Mouse (Mus musculus): Measurements from ENCODE around the gene Slc8a2. TPM values are rescaled to one million over a fixed set of nuclear protein-coding genes. Genes with fewer than 3 reads are reported as not detected.

Slc8a2 gene
- 100 to 1,000 TPM; 335 to 349 TPM for total RNA-seq (2021)
- long read RNA-seq, experiment 1, full-length matches to known transcripts, result 1 of 3 reads
- long read RNA-seq, experiment 1, partial matches to known transcripts, result 0 of 3 reads
- long read RNA-seq, experiment 1, other reads (novel, unspliced or antisense), result 2 of 3 reads
- long read RNA-seq, experiment 2, partial matches to known transcripts, result 0 of 6 reads
- long read RNA-seq, experiment 2, other reads (novel, unspliced or antisense), result 6 of 6 reads

GRCm38 (mm10) chr7:16129421-16129845 is at the start of gene Slc8a2:
Gene Slc8a2, plus strand, starts transcription at chr7:16129826.
- peak; percentile 85 to 92 for DNase-seq (ENCODE audit: low spot score in 2 of 2)

DNA sequence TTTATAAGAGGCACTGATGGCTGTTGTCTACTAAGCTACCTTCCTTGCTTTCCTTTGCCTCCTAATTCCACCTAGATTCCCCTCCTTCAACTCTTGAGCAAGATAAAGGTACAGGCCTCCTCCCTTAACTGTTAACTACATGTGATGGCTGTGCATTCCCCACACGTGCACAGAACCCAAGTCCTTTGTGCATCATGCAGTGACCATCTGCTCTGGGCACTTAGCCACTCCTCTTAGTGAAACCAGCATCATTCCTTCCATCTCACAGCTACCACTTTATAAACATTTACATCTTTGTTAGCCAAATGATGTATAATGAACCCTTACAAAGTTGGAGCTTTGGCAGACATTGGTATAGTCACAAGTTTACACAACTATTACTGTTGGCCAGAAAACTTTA is 49.7 kb upstream of the Slc8a2 start:
- no peak for DNase-seq (ENCODE audit: low spot score in 2 of 2)

DNA sequence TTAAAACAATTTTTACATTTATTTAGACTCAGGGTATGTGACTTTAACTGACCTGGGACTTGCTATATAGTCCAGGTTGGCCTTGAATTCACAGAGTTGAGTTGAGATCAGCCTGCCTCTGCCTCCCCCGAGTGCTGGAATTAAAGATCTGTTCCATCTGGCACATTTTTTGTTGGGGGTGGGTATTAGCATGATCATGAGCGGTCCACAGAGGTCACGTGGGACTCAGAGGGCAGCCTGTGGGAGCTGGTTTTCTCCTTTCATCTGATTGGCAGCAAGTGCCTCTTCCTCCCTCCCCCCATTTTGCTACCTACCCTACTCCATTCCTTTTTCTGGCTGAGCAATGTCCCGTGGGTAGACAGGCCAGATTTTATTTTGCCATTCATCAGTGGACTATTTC is 49.0 kb upstream of the Slc8a2 start:
- DNase-seq (ENCODE audit: low spot score in 2 of 2), result no peak

DNA sequence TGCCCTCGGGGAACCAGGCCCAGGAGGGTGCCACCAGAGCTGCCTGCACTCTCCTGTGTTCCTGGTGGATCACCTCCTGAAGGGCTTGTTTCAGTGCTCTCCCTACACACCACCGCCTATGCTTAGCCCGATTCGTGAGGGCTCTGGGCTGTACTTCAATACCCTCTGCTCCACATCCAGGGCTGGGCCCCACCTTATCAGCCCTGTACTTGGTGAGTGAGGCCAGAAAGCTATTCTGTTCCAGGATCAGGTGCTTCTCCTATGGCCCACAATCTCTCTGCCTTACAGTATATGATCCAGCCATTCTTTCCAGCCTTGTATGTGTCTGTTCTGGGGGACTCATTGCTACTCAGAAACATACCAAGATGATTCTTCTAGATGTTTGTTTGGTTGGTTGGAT is 46.3 kb upstream of the Slc8a2 start:
- DNase-seq (ENCODE audit: low spot score in 2 of 2), result no peak

DNA sequence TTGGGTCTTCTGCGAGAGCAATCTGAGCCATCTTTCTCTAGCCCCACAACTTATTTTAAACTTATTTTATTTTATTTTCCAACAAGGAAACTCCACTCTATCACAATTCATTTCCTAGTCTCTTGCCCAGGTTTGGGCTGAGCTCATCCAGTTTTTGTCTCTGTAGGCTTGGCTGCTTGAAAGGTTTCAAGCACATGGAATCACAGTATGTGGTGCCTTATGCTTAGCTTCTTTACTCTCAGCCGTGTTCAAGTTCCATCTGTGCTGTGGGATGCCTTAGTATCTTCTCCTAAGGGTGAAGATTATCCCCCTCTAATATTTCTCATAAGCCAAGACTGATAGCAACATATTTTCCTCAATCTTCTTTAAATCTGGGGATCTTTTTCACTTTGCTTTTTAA is 42.0 kb upstream of the Slc8a2 start:
- no peak for DNase-seq (ENCODE audit: low spot score in 2 of 2)

- DNase-seq (ENCODE audit: low spot score in 2 of 2), result no peak
Observed at GRCm38 (mm10) chr7:16094592-16094991, 35.0 kb upstream of the Slc8a2 start.

DNA sequence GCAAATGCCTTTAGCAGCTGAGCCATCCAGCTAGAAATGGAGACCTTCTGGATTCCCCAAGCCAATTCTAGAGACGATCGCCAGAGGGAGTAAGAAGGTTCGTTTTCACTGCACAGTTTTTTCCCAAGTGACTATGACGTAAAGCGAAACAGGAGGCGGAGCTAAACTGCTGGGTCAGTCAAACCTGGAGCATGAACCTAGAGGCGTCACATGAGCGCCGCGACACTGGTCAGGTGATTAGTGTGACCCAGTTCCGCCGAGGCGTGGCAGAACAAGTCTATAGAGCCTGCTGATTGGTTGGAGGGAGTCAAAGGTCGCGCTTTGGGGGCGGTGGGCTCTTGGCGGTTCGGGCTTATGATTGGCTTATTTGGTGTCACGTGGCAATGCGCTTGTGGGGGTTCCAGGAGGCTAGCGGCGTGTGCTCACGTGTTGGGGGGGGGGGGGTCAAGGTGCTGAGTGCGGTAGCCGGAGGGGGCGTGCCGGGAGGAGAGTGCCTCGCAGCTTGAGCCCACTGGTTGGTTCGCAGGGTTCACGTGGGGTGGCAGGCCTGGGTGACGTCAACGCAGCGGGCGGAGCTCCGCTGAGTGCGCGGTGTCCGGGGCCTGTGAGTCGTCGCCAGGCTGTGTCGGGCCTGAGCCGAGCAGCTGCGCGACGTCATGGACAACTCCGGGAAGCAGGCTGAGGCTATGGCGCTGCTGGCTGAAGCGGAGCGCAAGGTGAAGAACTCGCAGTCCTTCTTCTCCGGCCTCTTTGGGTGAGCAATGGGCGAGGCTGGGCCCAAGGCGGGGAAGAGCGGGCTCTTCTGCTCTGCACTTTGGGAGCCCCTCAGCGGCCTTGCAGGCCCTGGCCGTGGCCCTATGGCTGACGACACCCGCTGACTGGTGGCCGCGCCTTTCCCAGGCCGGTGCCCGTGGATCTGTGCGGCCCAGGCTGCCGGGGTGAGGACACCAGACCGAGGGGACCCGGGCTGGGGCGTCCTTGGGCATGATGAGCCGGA is 31.3 kb upstream of the Slc8a2 start, which contains the start of gene Napa:
Napa (plus strand) TSS at position 438 of the 997 bp plus-strand sequence.
- peak; percentile 96 to 100 for DNase-seq (ENCODE audit: low spot score in 2 of 2)

- no peak for DNase-seq (ENCODE audit: low spot score in 2 of 2)
Observed at GRCm38 (mm10) chr7:16099901-16100300, 29.7 kb upstream of the Slc8a2 start.

DNA sequence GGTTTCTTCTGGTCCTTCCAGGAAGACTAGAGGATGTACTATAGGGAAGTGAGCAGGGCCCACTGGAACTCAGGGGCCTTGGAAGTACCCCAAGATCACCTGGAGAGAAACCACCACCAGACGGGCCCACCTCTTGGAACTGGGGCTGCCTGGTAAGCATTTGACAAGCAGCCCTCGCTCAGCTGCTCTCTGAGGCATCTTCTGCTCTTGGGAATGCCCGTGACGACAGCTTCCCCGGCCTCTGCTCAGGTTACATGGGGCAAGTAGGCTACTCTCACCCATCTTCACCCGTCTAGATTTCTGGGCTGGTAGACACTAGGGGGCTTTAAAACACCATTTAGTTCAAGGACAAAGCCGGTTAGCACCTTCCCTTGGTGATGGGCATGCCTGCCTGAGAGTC is 28.5 kb upstream of the Slc8a2 start:
- DNase-seq (ENCODE audit: low spot score in 2 of 2), result no peak

- no peak for DNase-seq (ENCODE audit: low spot score in 2 of 2)
Observed at GRCm38 (mm10) chr7:16101726-16102475, 27.7 kb upstream of the Slc8a2 start.

DNA sequence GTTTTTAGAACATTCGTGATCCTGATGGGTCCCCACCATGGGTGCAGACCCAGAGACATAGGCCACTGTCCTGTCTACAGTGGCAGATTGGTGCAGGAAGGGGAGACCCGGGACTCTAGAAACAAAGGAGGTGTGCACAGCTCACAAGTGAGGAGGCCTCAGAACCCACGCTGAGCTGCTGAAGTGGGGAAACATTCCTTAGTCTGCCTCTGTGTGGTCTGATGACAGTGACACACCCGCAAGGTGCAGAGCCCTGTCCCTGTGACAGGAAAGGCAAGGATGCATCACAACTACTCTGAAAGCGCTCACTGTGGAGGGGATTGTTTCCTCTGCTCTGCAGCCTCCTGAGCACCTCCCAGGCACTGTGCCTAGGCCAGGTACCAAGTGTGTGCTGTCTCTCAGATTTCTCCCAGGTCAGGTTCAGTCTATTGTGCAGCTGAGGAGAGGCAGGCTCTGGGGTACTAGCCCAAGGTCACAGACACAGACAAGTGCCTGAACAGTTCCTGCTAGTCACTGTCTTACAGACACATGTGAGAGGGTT is 26.9 kb upstream of the Slc8a2 start:
- no peak for DNase-seq (ENCODE audit: low spot score in 2 of 2)

DNA sequence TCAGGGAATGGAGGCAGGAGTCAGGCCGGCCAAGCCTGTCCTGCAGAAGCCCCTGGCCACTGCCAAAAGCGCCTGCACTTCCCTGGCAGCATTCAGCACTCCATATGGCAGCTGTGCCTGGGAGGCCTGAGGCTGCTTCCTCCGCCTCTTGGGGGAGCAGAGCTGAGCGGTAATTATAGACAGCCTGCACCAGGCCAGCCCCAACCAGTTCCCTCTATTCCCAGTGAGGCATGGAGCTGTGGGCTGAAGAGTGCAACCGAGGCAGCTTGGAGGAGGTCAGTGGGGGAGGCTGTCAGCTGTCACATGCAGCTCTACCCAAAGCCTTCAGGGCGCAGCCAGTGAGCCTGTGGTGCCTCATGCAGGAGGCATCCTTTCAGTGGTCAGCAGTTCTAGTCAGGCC is 25.9 kb upstream of the Slc8a2 start:
- peak; percentile 55 to 69 for DNase-seq (ENCODE audit: low spot score in 2 of 2)

- no peak for DNase-seq (ENCODE audit: low spot score in 2 of 2)
Observed at GRCm38 (mm10) chr7:16104611-16105388, 24.8 kb upstream of the Slc8a2 start.

DNA sequence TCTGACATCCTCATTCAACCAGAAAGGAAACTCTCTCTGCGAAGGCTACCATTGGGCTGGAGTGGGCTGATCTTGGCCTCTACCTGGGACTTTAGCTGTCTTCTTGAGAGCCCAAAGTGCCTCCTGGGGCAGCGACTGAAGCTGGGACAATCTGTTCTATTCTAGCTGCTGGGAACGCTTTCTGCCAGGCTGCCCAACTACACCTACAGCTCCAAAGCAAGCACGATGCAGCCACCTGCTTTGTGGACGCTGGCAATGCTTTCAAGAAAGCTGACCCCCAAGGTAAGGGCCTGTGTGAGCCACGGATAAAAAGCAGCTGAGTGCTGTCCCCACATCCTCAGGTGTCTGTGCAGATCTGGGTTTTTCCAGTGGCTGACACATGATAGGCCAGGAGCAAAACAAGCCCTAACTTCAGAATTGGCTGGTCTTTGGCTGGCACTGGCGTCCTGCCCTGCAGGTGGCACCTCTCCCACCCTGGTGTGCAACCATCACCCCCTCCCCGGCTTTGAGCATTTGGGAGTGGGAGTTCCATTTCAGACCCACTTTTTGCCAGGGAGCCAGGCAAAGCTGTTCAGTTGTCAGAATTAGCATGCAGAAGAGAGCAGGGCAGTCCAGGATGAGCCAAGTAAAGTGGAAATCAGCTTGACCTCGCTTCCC is 20.6 kb upstream of the Slc8a2 start:
- peak in 1 of 2 experiments; percentile 70 for DNase-seq (ENCODE audit: low spot score in 2 of 2)

DNA sequence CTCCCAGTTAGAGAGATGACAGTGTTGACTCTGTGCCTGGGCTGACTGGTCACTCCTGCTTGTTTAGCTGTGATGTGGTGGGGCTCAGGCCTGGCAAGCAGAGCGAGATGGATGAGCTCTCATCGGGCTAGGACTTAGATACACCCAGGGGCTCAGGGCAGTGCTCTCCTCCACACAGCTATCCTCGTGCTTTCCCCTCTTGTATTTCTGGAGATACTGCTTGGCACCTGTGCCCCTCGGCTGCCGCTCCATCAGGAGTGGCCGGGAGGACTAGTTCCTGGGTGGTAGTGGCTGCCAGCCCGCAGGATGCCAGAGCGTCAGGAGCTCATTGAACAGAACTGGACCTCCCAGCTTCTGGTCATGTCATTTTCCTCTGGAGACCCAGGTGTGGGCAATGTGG is 19.5 kb upstream of the Slc8a2 start:
- DNase-seq (ENCODE audit: low spot score in 2 of 2), result no peak

DNA sequence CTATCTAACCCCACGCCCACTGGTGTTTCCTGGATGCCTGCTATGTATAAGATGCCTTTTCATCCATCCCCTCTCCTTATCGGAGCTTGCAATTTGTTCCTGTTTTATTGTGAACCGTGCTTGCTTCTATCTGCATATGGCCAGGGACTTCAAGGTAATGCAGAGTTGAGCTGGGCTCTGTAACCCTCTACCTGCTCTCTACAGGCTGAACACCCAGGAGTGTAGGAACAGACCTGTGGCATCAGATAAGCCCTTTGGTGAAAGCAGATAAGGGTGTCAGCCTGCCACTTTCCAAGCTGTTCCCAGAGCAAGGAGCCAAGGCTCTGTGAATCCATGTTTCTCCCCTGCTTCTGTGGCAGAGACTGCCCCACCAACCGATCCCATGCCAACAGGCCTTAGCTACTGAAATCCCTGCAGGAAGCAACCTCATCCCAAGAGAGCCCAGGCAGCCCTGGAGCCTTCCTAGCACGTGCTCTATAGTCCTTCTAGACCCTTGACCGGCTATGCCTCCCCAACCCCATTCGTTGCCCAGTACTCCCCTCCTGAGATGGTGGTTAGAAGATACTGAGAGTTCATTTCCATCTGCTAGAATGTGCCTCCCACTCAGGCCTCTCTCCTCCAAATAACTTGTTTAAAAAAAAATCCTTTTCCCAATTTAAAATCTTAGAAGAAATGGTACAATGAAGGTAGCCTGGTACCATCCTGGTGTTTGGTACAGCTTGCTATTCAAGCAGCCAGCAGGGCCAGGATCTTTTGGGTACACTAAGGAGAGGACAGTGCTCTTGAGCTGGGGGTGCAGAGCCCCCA is 18.1 kb upstream of the Slc8a2 start:
- DNase-seq (ENCODE audit: low spot score in 2 of 2), result no peak

DNA sequence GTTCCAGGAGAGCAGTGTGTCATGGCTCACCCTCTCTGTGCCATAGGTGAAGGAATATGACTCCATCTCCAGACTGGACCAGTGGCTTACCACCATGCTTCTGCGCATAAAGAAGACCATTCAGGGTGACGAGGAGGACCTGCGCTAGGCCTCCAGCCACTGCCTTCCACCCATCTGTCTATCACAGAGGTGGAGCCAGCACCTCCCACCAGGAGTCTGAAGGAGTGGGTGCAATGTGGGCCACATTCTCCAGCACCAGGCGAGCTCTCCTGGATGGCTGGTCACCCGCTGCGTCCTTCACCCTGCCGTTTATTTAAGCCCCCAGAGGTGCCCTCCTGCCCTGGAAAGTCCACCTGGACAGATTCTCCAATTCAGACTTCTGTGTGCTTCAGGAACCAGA is 13.2 kb upstream of the Slc8a2 start:
- DNase-seq (ENCODE audit: low spot score in 2 of 2), result no peak

- DNase-seq (ENCODE audit: low spot score in 2 of 2), result no peak
Observed at GRCm38 (mm10) chr7:16117100-16117499, 12.5 kb upstream of the Slc8a2 start.

Data from layer of hippocampus, postnatal 14 days (tissue).